Mouse (Mus musculus) CH12.LX (cell line): Measurements from ENCODE around the gene Gldc. TPM values are rescaled to one million over a fixed set of nuclear protein-coding genes. Genes with fewer than 3 reads are reported as not detected.

Source experiments
- DNase-seq: peaks from one replicate; pipeline ENCODE4 v3.0.0-alpha.2; 2013; ENCODE audit errors: extremely low read depth
- H3K27ac ChIP-seq: 2 replicates; pipeline ENCODE4 v1.5.1; 2012; ENCODE audit warnings: low read depth, mild to moderate bottlenecking, control low read depth, moderate library complexity; ENCODE audit not compliant: insufficient read depth
- H3K27me3 ChIP-seq: replicated peaks from 2 replicates; pipeline ENCODE3; 2012; ENCODE audit warnings: inconsistent platforms
- H3K36me3 ChIP-seq, 2 experiments: replicated peaks in 1 of 2; 2 replicates each; pipeline versions ENCODE3 to v1.6.1; 2012; ENCODE audit warnings: inconsistent platforms in 1 of 2, low read length in 1 of 2, mild to moderate bottlenecking in 1 of 2, mixed read lengths in 1 of 2, moderate library complexity in 1 of 2; ENCODE audit not compliant: control insufficient read depth in 1 of 2, insufficient read depth in 1 of 2
- H3K4me1 ChIP-seq, 2 experiments: 2 replicates each; pipeline ENCODE4 v1.6.1; 2012; ENCODE audit warnings: inconsistent platforms in 1 of 2, moderate library complexity in 1 of 2; ENCODE audit not compliant: insufficient read depth in 2 of 2, control insufficient read depth in 1 of 2
- H3K4me2 ChIP-seq: 2 replicates; pipeline ENCODE4 v1.6.1; 2012; ENCODE audit warnings: low read depth, mild to moderate bottlenecking, control low read depth; ENCODE audit not compliant: poor library complexity, insufficient read depth, severe bottlenecking
- H3K4me3 ChIP-seq, 3 experiments: fragments of 150-350 bp in 1 of 3; sonication (generic) in 1 of 3; replicated peaks in 1 of 3; 2 replicates each; pipeline versions ENCODE3 to v1.5.1; 2011 to 2012; ENCODE audit warnings: low read depth in 2 of 3, low read length in 2 of 3, mild to moderate bottlenecking in 2 of 3, moderate library complexity in 2 of 3, control low read depth in 1 of 3, improper control_type of control experiment in 1 of 3, inconsistent platforms in 1 of 3, mixed read lengths in 1 of 3; ENCODE audit not compliant: poor library complexity in 1 of 3
- H3K79me2 ChIP-seq: replicated peaks from 2 replicates; pipeline ENCODE4 v1.6.1; 2012; ENCODE audit warnings: mild to moderate bottlenecking, moderate library complexity; ENCODE audit not compliant: control insufficient read depth, poor library complexity, insufficient read depth, severe bottlenecking; ENCODE audit errors: extremely low read depth
- H3K9ac ChIP-seq: 2 replicates; pipeline ENCODE4 v1.6.1; 2012; ENCODE audit warnings: low read depth, mild to moderate bottlenecking, control low read depth, moderate library complexity; ENCODE audit not compliant: insufficient read depth
- H3K9me3 ChIP-seq: replicated peaks from 2 replicates; pipeline ENCODE3; 2012; ENCODE audit warnings: low read length, inconsistent platforms, mixed read lengths
- CHD2 ChIP-seq: IDR thresholded peaks from 2 replicates; pipeline ENCODE4 v1.6.1; 2011; ENCODE audit warnings: low read length, improper control_type of control experiment
- CTCF ChIP-seq, 2 experiments: IDR thresholded peaks in 1 of 2; conservative IDR thresholded peaks in 1 of 2; 2 replicates each; pipeline ENCODE4 v1.5.1; 2011 to 2012; ENCODE audit warnings: low read depth in 2 of 2, low read length in 2 of 2, improper control_type of control experiment in 1 of 2, inconsistent platforms in 1 of 2, mild to moderate bottlenecking in 1 of 2, moderate library complexity in 1 of 2
- ELF1 ChIP-seq: IDR thresholded peaks from 2 replicates; pipeline ENCODE4 v1.6.1; 2014; ENCODE audit warnings: low read depth, mild to moderate bottlenecking, inconsistent platforms, low read length, improper control_type of control experiment
- EP300 ChIP-seq: IDR thresholded peaks from 2 replicates; pipeline ENCODE4 v1.6.1; 2011; ENCODE audit warnings: low read length, improper control_type of control experiment
- GABPA ChIP-seq: IDR thresholded peaks from 2 replicates; pipeline ENCODE4 v1.6.1; 2012; ENCODE audit warnings: low read depth, low read length, improper control_type of control experiment, inconsistent platforms; ENCODE audit not compliant: insufficient replicate concordance
- HCFC1 ChIP-seq: IDR thresholded peaks from 2 replicates; pipeline ENCODE4 v1.6.1; 2012; ENCODE audit warnings: low read depth, mild to moderate bottlenecking, inconsistent platforms, low read length, improper control_type of control experiment
- IRF4 ChIP-seq: IDR thresholded peaks from 2 replicates; pipeline ENCODE4 v1.6.1; 2014; ENCODE audit warnings: low read depth, mild to moderate bottlenecking, inconsistent platforms, low read length, improper control_type of control experiment
- JUN ChIP-seq: IDR thresholded peaks from 2 replicates; pipeline ENCODE4 v1.6.1; 2011; ENCODE audit warnings: low read depth, mild to moderate bottlenecking, low read length, improper control_type of control experiment, moderate library complexity; ENCODE audit not compliant: insufficient read depth
- JUND ChIP-seq: conservative IDR thresholded peaks from 2 replicates; pipeline ENCODE4 v1.6.1; 2011; ENCODE audit warnings: low read depth, low read length, improper control_type of control experiment
- MAX ChIP-seq: IDR thresholded peaks from 2 replicates; pipeline ENCODE4 v1.6.1; 2011; ENCODE audit warnings: low read length, improper control_type of control experiment
- MAZ ChIP-seq: IDR thresholded peaks from 2 replicates; pipeline ENCODE4 v1.6.1; 2012; ENCODE audit warnings: low read depth, mild to moderate bottlenecking, inconsistent platforms, low read length, improper control_type of control experiment, moderate library complexity
- MYC ChIP-seq: IDR thresholded peaks from 2 replicates; pipeline ENCODE4 v1.6.1; 2011; ENCODE audit warnings: low read depth, mild to moderate bottlenecking, improper control_type of control experiment, low read length
- NELFE ChIP-seq: IDR thresholded peaks from 2 replicates; pipeline ENCODE4 v1.6.1; 2011; ENCODE audit warnings: low read depth, low read length, improper control_type of control experiment
- POLR2A ChIP-seq: IDR thresholded peaks from 2 replicates; pipeline ENCODE4 v1.6.1; 2011; ENCODE audit warnings: low read depth, mild to moderate bottlenecking, improper control_type of control experiment, low read length
- POLR2AphosphoS2 ChIP-seq: IDR thresholded peaks from 2 replicates; pipeline ENCODE4 v1.6.1; 2011; ENCODE audit warnings: low read depth, low read length, improper control_type of control experiment
- SIN3A ChIP-seq: IDR thresholded peaks from 2 replicates; pipeline ENCODE4 v1.6.1; 2012; ENCODE audit warnings: low read length, improper control_type of control experiment, inconsistent platforms
- TCF12 ChIP-seq: IDR thresholded peaks from 2 replicates; pipeline ENCODE4 v1.6.1; 2014; ENCODE audit warnings: low read depth, mild to moderate bottlenecking, inconsistent platforms, low read length, improper control_type of control experiment
- USF1 ChIP-seq: IDR thresholded peaks from 2 replicates; pipeline ENCODE4 v1.6.1; 2014; ENCODE audit warnings: low read depth, mild to moderate bottlenecking, inconsistent platforms, low read length, improper control_type of control experiment
- ZC3H11A ChIP-seq: IDR thresholded peaks from 2 replicates; pipeline ENCODE4 v1.6.1; 2012; ENCODE audit warnings: low read depth, mild to moderate bottlenecking, inconsistent platforms, low read length, improper control_type of control experiment
- ZNF384 ChIP-seq: IDR thresholded peaks from 2 replicates; pipeline ENCODE4 v1.6.1; 2012; ENCODE audit warnings: low read depth, low read length, improper control_type of control experiment, inconsistent platforms
- dilution Hi-C: fragments of 300-500 bp; cut with MboI; formaldehyde crosslinking; loops from 2 replicates; pipeline ENCODE4 v1.14.3; 2020; ENCODE audit warnings: low sequenced_read_pairs; ENCODE audit not compliant: extremely low pct_unique_long_range_greater_than_20kb, extremely low pct_ligation_motif_present
- in situ Hi-C: fragments of 300-500 bp; cut with MboI; formaldehyde crosslinking; loops from 3 replicates; pipeline ENCODE4 v1.14.3; 2019; ENCODE audit warnings: low sequenced_read_pairs, low pct_ligation_motif_present, low pct_unique_long_range_greater_than_20kb, mixed read lengths
- polyA plus RNA-seq: library from polyadenylated mRNA; unstranded; fragments of >175 nt; gene quantifications from 2 replicates; pipeline ENCODE4 v1.2.1, GENCODE M21; 2012; ENCODE audit warnings: low read depth; ENCODE audit not compliant: insufficient read length
- total RNA-seq, 2 experiments: library from RNA; depleted of rRNA; stranded (reverse); fragments of 300-350 nt in 1 of 2; fragments of >200 nt in 1 of 2; gene quantifications; 2 replicates each; pipeline ENCODE4 v1.2.3; 2012 to 2014

Gene Gldc
- total and polyA plus RNA-seq, 3 experiments = 0.30 to 1.8 (median 0.64) TPM

- no peaks in the 10 kb centered on the region for H3K79me2 ChIP-seq
- H3K4me3 ChIP-seq = no peak overlapping the region
- H3K4me2 ChIP-seq = peak overlapping the region; percentile 84
- in situ Hi-C loops = no loop called here
- dilution Hi-C loops = no loop called here
- H3K36me3 ChIP-seq = no peaks in the 10 kb centered on the region
- H3K9ac ChIP-seq = no peak overlapping the region
- H3K27me3 ChIP-seq = no peaks in the 10 kb centered on the region
- H3K9me3 ChIP-seq = no peaks in the 10 kb centered on the region
- TF ChIP-seq ZC3H11A = no peak
- no peak for TF ChIP-seq ZNF384
- TF ChIP-seq MAZ = no peak
- TF ChIP-seq CHD2 = no peak
- no peak for TF ChIP-seq SIN3A
- TF ChIP-seq ELF1 = no peak
- TF ChIP-seq MYC = no peak
- TF ChIP-seq IRF4 = no peak
- TF ChIP-seq MAX = no peak
- TF ChIP-seq TCF12 = no peak
- no peak for TF ChIP-seq GABPA
- no peak for TF ChIP-seq NELFE
- peaks cover 0 to 5% of the 10 kb centered on the region in 2 experiments; a peak in 2 of 4 replicates for H3K4me1 ChIP-seq
- no peak overlapping the region for H3K27ac ChIP-seq
- DNase-seq = no peak
Measured at GRCm38 (mm10) chr19:30151290-30151689, 23.9 kb downstream of the Gldc start.

- Histone ChIP-seq H3K4me3 (no peak overlapping the region), H3K4me1 (peaks cover 0 to 5% of the 10 kb centered on the region in 2 experiments; a peak in 2 of 4 replicates), H3K27ac (no peak overlapping the region), H3K4me2 (no peak overlapping the region), H3K79me2 (no peaks in the 10 kb centered on the region), H3K36me3 (no peaks in the 10 kb centered on the region), H3K9me3 (no peaks in the 10 kb centered on the region), H3K9ac (no peak overlapping the region), H3K27me3 (no peaks in the 10 kb centered on the region)
- TF ChIP-seq POLR2A (no peak), JUN (no peak), HCFC1 (no peak), JUND (no peak), ZC3H11A (no peak), EP300 (no peak), POLR2AphosphoS2 (no peak), USF1 (no peak), CHD2 (no peak), TCF12 (no peak), GABPA (no peak), CTCF (conservative IDR thresholded peaks at IDR 0.05 in 1 of 2, IDR thresholded peaks at IDR 0.05 in 1 of 2; ENCODE audit: low read depth in 2 of 2, low read length in 2 of 2) (no peak)
- in situ Hi-C loops (no loop called here), dilution Hi-C loops (no loop called here)
- no peak for DNase-seq
Measured at GRCm38 (mm10) chr19:30149238-30149805, 25.9 kb downstream of the Gldc start.
